Mouse (Mus musculus) retina, postnatal 1 day (tissue): ENCODE data around the gene Ret.
A peak's percentile ranks its signal among the peaks of the same experiment; 100 is the strongest.

ENCODE experiments used
- DNase-seq: peaks from one replicate; pipeline ENCODE4 v3.0.0-alpha.2; 2012

Ret gene

GRCm38 (mm10) chr6:118173251-118173974, 24.1 kb downstream of the Ret start:
- DNase-seq = no peak

GRCm38 (mm10) chr6:118171386-118171785, 26.1 kb downstream of the Ret start:
- no peak for DNase-seq

GRCm38 (mm10) chr6:118168106-118168505, 29.4 kb downstream of the Ret start:
- no peak for DNase-seq

- peak; percentile 21 for DNase-seq
Measured at GRCm38 (mm10) chr6:118167013-118167412, 30.5 kb downstream of the Ret start.

- DNase-seq = no peak
Measured at GRCm38 (mm10) chr6:118165516-118165915, 32.0 kb downstream of the Ret start.

GRCm38 (mm10) chr6:118164691-118165090, 32.8 kb downstream of the Ret start:
- no peak for DNase-seq

GRCm38 (mm10) chr6:118163086-118163485, 34.4 kb downstream of the Ret start:
- DNase-seq = no peak

- DNase-seq = no peak
Measured at GRCm38 (mm10) chr6:118162457-118163082, 34.9 kb downstream of the Ret start.

GRCm38 (mm10) chr6:118153091-118153490, 44.4 kb downstream of the Ret start:
- no peak for DNase-seq

- DNase-seq = no peak
Measured at GRCm38 (mm10) chr6:118150988-118151387, 46.5 kb downstream of the Ret start.

- no peak for DNase-seq
Measured at GRCm38 (mm10) chr6:118150538-118150937, 47.0 kb downstream of the Ret start.

GRCm38 (mm10) chr6:118150128-118150527, 47.4 kb downstream of the Ret start:
- DNase-seq = no peak

- DNase-seq = no peak
Measured at GRCm38 (mm10) chr6:118140961-118141360, 56.6 kb downstream of the Ret start.

- peak; percentile 93 for DNase-seq
Measured at GRCm38 (mm10) chr6:118138731-118139709, 58.5 kb downstream of the Ret start, which contains the start of gene Csgalnact2. Gene Csgalnact2 (minus strand): TSS chr6:118139140.

- DNase-seq = no peak
Measured at GRCm38 (mm10) chr6:118137148-118137547, 60.4 kb downstream of the Ret start.

GRCm38 (mm10) chr6:118134461-118134860, 63.1 kb downstream of the Ret start:
- DNase-seq = no peak

- no peak for DNase-seq
Measured at GRCm38 (mm10) chr6:118130022-118130421, 67.5 kb downstream of the Ret start.

GRCm38 (mm10) chr6:118127827-118128487, 69.6 kb downstream of the Ret start:
- no peak for DNase-seq

GRCm38 (mm10) chr6:118127198-118127597, 70.3 kb downstream of the Ret start:
- no peak for DNase-seq

GRCm38 (mm10) chr6:118126577-118126976, 70.9 kb downstream of the Ret start:
- no peak for DNase-seq

GRCm38 (mm10) chr6:118122767-118123166, 74.8 kb downstream of the Ret start:
- DNase-seq = no peak

- DNase-seq = no peak
Measured at GRCm38 (mm10) chr6:118111810-118112209, 85.7 kb downstream of the Ret start.
